Comparison of ENCODE assay signal across 8 mouse cellular contexts in the genomic region with DNA sequence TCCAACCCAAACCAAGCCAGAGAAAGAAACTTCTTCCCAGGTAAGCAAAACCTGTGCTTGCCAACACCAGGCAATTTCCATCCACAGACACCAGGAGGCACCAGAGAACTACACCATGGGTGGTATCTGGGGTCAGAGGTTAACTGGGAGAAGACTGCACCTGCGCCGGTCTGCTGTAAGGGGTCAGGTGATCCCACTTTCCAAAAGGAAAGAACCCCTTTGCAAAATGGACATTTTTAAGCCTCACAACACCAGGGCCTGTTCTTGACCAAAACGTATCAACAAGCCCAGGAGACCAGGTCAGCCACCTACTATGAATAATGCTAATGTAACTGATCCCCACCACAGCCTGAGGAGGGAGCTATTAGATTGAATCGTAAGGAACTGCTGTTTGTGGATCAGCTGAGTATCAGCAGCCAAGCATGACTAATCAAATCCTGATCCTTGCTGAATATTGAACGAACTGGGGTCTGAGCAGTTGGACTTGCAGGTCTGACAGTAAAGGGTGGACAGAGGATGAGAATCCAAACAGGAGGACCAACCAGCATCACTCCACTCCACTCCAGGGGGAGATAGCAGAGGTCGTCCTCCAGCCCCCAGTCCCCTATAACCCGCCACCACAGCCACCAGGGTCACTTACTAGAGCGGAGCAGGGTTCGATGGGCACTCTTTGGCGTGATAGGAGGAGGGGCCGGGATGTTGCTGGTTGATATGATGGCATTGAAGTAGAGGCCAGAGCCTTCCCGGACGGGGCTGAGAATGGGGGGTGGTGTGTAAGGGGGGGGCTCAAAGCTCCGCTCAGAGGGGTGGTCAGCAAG. TPM values are rescaled to one million over a fixed set of nuclear protein-coding genes. Genes with fewer than 3 reads are reported as not detected.
DNase-seq lines count a peak whose midpoint lies in the region; ATAC-seq and TF ChIP-seq lines count a peak whose summit lies in the region.

No protein-coding gene starts in this region.

- no peaks in the 10 kb centered on the region for H3K27me3 ChIP-seq in intestine, embryonic 16.5 days (replicated peaks; ENCODE audit: control insufficient read depth, insufficient read depth, low read length)
- no peaks in the 10 kb centered on the region for H3K27me3 ChIP-seq in midbrain, embryonic 15.5 days (replicated peaks)

- peak; percentile 39 for TF ChIP-seq CTCF in left cerebral cortex, adult 2 months (IDR thresholded peaks at IDR 0.05)

- H3K27ac ChIP-seq in left cerebral cortex, adult 2 months = no peak overlapping the region
- H3K27ac ChIP-seq in intestine, embryonic 16.5 days (ENCODE audit: low read length) = no peak overlapping the region
- H3K27ac ChIP-seq in midbrain, embryonic 15.5 days = no peak overlapping the region

- ATAC-seq in intestine, embryonic 16.5 days = peak; percentile 36
- ATAC-seq in midbrain, embryonic 15.5 days (replicated peaks) = peak; percentile 48; the same call in 1 of the 2 replicates

- 75% methylated on average over 14 of the region's 14 CpGs for WGBS in intestine, embryonic 16.5 days
- WGBS in midbrain, embryonic 15.5 days = 65% methylated on average over 14 of the region's 14 CpGs

- H3K36me3 ChIP-seq in intestine, embryonic 16.5 days (ENCODE audit: control insufficient read depth, insufficient read depth, low read length) = peaks cover 27% of the 10 kb centered on the region
- peaks cover 6% of the 10 kb centered on the region for H3K36me3 ChIP-seq in midbrain, embryonic 15.5 days (replicated peaks)

- no peaks in the 10 kb centered on the region for H3K9me3 ChIP-seq in intestine, embryonic 16.5 days (ENCODE audit: control insufficient read depth, low read length)
- H3K9me3 ChIP-seq in midbrain, embryonic 15.5 days = no peaks in the 10 kb centered on the region

- peaks cover 16% of the 10 kb centered on the region; the same call in 1 of the 2 replicates for H3K4me1 ChIP-seq in intestine, embryonic 16.5 days (ENCODE audit: control insufficient read depth, insufficient read depth, low read length)
- no peaks in the 10 kb centered on the region for H3K4me1 ChIP-seq in midbrain, embryonic 15.5 days

- no peak overlapping the region for H3K4me3 ChIP-seq in left cerebral cortex, adult 2 months
- no peak overlapping the region for H3K4me3 ChIP-seq in intestine, embryonic 16.5 days (ENCODE audit: low read length)
- no peak overlapping the region for H3K4me3 ChIP-seq in midbrain, embryonic 15.5 days

- H3K4me2 ChIP-seq in intestine, embryonic 16.5 days (ENCODE audit: low read depth, low read length) = no peak overlapping the region
- no peak overlapping the region for H3K4me2 ChIP-seq in midbrain, embryonic 15.5 days

- H3K9ac ChIP-seq in intestine, embryonic 16.5 days (ENCODE audit: low read depth, low read length) = no peak overlapping the region
- no peak overlapping the region for H3K9ac ChIP-seq in midbrain, embryonic 15.5 days

- intact Hi-C loops in left cerebral cortex, adult 2 months (cut with DNase I) = loop anchor here (2.0 kb wide), 1 partner anchor 87 kb away; no protein-coding TSS in a partner anchor
- intact Hi-C loops in left cerebral cortex, postnatal 14 days (cut with DNase I) = loop anchor here (2.0 kb wide), 1 partner anchor 87 kb away; no protein-coding TSS in a partner anchor
- intact Hi-C loops in left cerebral cortex, postnatal 36 days (cut with DNase I) = loop anchor here (2.0 to 10.0 kb wide), 2 partner anchors 87 to 153 kb away; a partner anchor contains a TSS

- no peak for DNase-seq in left cerebral cortex, adult 2 months (ENCODE audit: extremely low spot score in 1 of 2, low spot score in 2 of 2)
- no peak for DNase-seq in left cerebral cortex, postnatal 14 days (ENCODE audit: low spot score in 2 of 2)
- DNase-seq in T-cell, adult 2 months (ENCODE audit: low spot score) = peak; percentile 33
- DNase-seq in cerebellum, adult 9-10 months = no peak
- DNase-seq in adrenal gland, postnatal 10 days = no peak
- DNase-seq in left cerebral cortex, postnatal 36 days (ENCODE audit: low spot score in 2 of 2) = no peak

RNA-seq across cellular contexts. Expression of a gene that starts 13.5 kb away (rescaled TPM):
- 1 to 10 TPM; 4.8 to 5.1 TPM for total RNA-seq in left cerebral cortex, adult 2 months (2021)
- total RNA-seq in left cerebral cortex, postnatal 14 days (2021) = 1 to 10 TPM; 5.8 to 6.8 TPM
- polyA plus RNA-seq in intestine, embryonic 16.5 days (2015; fragmentation: Nextera tagmentation; extraction: Ambion mirVana) = 0.34 and 0.67 TPM in 2 replicates
- polyA plus RNA-seq in midbrain, embryonic 15.5 days (2015; fragmentation: Nextera tagmentation; extraction: Ambion mirVana) = 6.5 and 7.7 TPM in 2 replicates
- total RNA-seq in adrenal gland, postnatal 10 days (2021) = under 1 TPM; 0.30 to 0.61 TPM
- total RNA-seq in left cerebral cortex, postnatal 36 days (2021) = 1 to 10 TPM; 3.6 to 6.0 TPM

RNA-seq across cellular contexts. Expression of a gene that starts 47.7 kb away (rescaled TPM):
- 100 to 1,000 TPM in 1 of 2 experiments, 10 to 100 TPM in 1; 94.4 to 103 TPM for total RNA-seq in left cerebral cortex, adult 2 months (2021)
- 100 to 1,000 TPM; 102 to 106 TPM for total RNA-seq in left cerebral cortex, postnatal 14 days (2021)
- polyA plus RNA-seq in intestine, embryonic 16.5 days (2015; fragmentation: Nextera tagmentation; extraction: Ambion mirVana) = 2.4 and 3.4 TPM in 2 replicates
- polyA plus RNA-seq in midbrain, embryonic 15.5 days (2015; fragmentation: Nextera tagmentation; extraction: Ambion mirVana) = 8.2 and 10.8 TPM in 2 replicates
- 10 to 100 TPM; 13.1 to 13.2 TPM for total RNA-seq in adrenal gland, postnatal 10 days (2021)
- total RNA-seq in left cerebral cortex, postnatal 36 days (2021) = 100 to 1,000 TPM in 1 of 2 experiments, 10 to 100 TPM in 1; 86.7 to 102 TPM

RNA-seq across cellular contexts. Expression of a gene that starts 56.9 kb away (rescaled TPM):
- 10 to 100 TPM; 16.6 to 22.8 TPM for total RNA-seq in left cerebral cortex, adult 2 months (2021)
- 10 to 100 TPM; 12.6 to 18.6 TPM for total RNA-seq in left cerebral cortex, postnatal 14 days (2021)
- polyA plus RNA-seq in intestine, embryonic 16.5 days (2015; fragmentation: Nextera tagmentation; extraction: Ambion mirVana) = 6.3 and 6.7 TPM in 2 replicates
- polyA plus RNA-seq in midbrain, embryonic 15.5 days (2015; fragmentation: Nextera tagmentation; extraction: Ambion mirVana) = 4.3 and 4.4 TPM in 2 replicates
- 10 to 100 TPM; 19.2 to 24.9 TPM for total RNA-seq in adrenal gland, postnatal 10 days (2021)
- 10 to 100 TPM; 17.2 to 18.5 TPM for total RNA-seq in left cerebral cortex, postnatal 36 days (2021)

Comparison
In these comparisons a context has a peak if more than half of its experiments do, and no peak if none do; other contexts are left out.
1. RNA of a gene that starts 47.7 kb away (total RNA-seq): 102 to 106 TPM in left cerebral cortex, postnatal 14 days, 94.4 to 103 TPM in left cerebral cortex, adult 2 months and 86.7 to 102 TPM in left cerebral cortex, postnatal 36 days; 13.1 to 13.2 TPM in adrenal gland, postnatal 10 days; every median in the first group is over 4 times any median in the second.